ENCODE assay signal across 8 mouse cellular contexts in genomic region chr19:10297041-10297503, GRCm38 (mm10). TPM values are rescaled to one million over a fixed set of nuclear protein-coding genes. Genes with fewer than 3 reads are reported as not detected.
A peak's percentile ranks its signal among the peaks of the same experiment; 100 is the strongest.
DNase-seq lines count a peak whose midpoint lies in the region; ATAC-seq and TF ChIP-seq lines count a peak whose summit lies in the region.

No protein-coding gene starts in this region.

- peak overlapping the region; percentile 20 for H3K4me2 ChIP-seq in kidney, embryonic 15.5 days
- peak overlapping the region; percentile 83 for H3K4me2 ChIP-seq in myocyte (ENCODE audit: low read depth)

- H3K9ac ChIP-seq in kidney, embryonic 15.5 days: peak overlapping the region; percentile 23; the same call in 1 of the 2 replicates

- H3K79me2 ChIP-seq in myocyte (ENCODE audit: control insufficient read depth, insufficient read depth): peaks cover 70% of the 10 kb centered on the region

- peak overlapping the region; percentile 87 for H3K27ac ChIP-seq in kidney, embryonic 15.5 days

- 18% methylated on average over 8 of the region's 8 CpGs for WGBS in kidney, embryonic 15.5 days

- peaks cover 74% of the 10 kb centered on the region for H3K4me1 ChIP-seq in kidney, embryonic 15.5 days

- no peaks in the 10 kb centered on the region for H3K36me3 ChIP-seq in kidney, embryonic 15.5 days
- H3K36me3 ChIP-seq in myocyte (ENCODE audit: control insufficient read depth, insufficient read depth): no peaks in the 10 kb centered on the region

- DNase-seq in kidney, postnatal 14 days: no peak
- peak; percentile 47 for DNase-seq in brain, embryonic 14.5 days (ENCODE audit: low read depth)
- DNase-seq in heart, adult 8-10 months (ENCODE audit: low spot score): peak; percentile 70
- DNase-seq in layer of hippocampus, adult 9-11 months: peak; percentile 62
- DNase-seq in cerebellum, postnatal 36 days: no peak

- ATAC-seq in kidney, embryonic 15.5 days (replicated peaks; ENCODE audit: low FRiP score): peak; percentile 61
- ATAC-seq in megakaryocyte-erythroid progenitor cell, adult 5-6 weeks (replicated peaks; ENCODE audit: low FRiP score, low TSS enrichment, poor library complexity, severe bottlenecking): no peak

- no peak overlapping the region for H3K4me3 ChIP-seq in kidney, embryonic 15.5 days (replicated peaks)
- no peak overlapping the region for H3K4me3 ChIP-seq in myocyte

- H3K9me3 ChIP-seq in kidney, embryonic 15.5 days (replicated peaks): no peaks in the 10 kb centered on the region

- no peak for TF ChIP-seq CTCF in brain, embryonic 14.5 days (IDR thresholded peaks at IDR 0.05; ENCODE audit: borderline replicate concordance, extremely low read depth, insufficient read depth, insufficient read length)

- TF ChIP-seq POLR2A in brain, embryonic 14.5 days (IDR thresholded peaks at IDR 0.05; ENCODE audit: borderline replicate concordance, extremely low read depth, insufficient read depth, insufficient read length, poor library complexity, severe bottlenecking): no peak
- peak; percentile 74 for TF ChIP-seq POLR2A in myocyte (IDR thresholded peaks at IDR 0.05; ENCODE audit: insufficient read length, low read depth)

- no peaks in the 10 kb centered on the region for H3K27me3 ChIP-seq in kidney, embryonic 15.5 days
- H3K27me3 ChIP-seq in myocyte (ENCODE audit: control insufficient read depth, insufficient read depth, insufficient read length): no peaks in the 10 kb centered on the region

- peak overlapping the region; percentile 4 for H3ac ChIP-seq in myocyte (ENCODE audit: control insufficient read depth, insufficient read length)

TF ChIP-seq in myocyte, 11 proteins besides CTCF, POLR2A, EP300 and RAD21:
- TF ChIP-seq POLR2AphosphoS2 (IDR thresholded peaks at IDR 0.05; ENCODE audit: insufficient read length, low read depth): peak; percentile 77
- TF ChIP-seq CEBPB (IDR thresholded peaks at IDR 0.05; ENCODE audit: insufficient read depth, poor library complexity, severe bottlenecking): peak; percentile 69
- TF ChIP-seq MAX (IDR thresholded peaks at IDR 0.05; ENCODE audit: low read depth): no peak
- peak in 1 of 3 experiments; percentile 35 for TF ChIP-seq MYOG (IDR thresholded peaks at IDR 0.05; ENCODE audit: control insufficient read depth in 1 of 3, insufficient read depth in 1 of 3, insufficient read length in 2 of 3, low read depth in 2 of 3)
- no peak for TF ChIP-seq TCF12 (IDR thresholded peaks at IDR 0.05; ENCODE audit: insufficient read depth, poor library complexity, severe bottlenecking)
- no peak for TF ChIP-seq E2F4 (IDR thresholded peaks at IDR 0.05; ENCODE audit: insufficient read depth)
- no peak for TF ChIP-seq USF1 (IDR thresholded peaks at IDR 0.05; ENCODE audit: low read depth)
- TF ChIP-seq MYOD1 (IDR thresholded peaks at IDR 0.05; ENCODE audit: control insufficient read depth in 1 of 3, insufficient read length in 2 of 3, low read depth in 2 of 3): peak in 1 of 3 experiments; percentile 17
- TF ChIP-seq REST (IDR thresholded peaks at IDR 0.05; ENCODE audit: insufficient read depth, insufficient read length): no peak
- TF ChIP-seq SRF (IDR thresholded peaks at IDR 0.05; ENCODE audit: control insufficient read depth, insufficient read length, low read depth): peak; percentile 10
- no peak for TF ChIP-seq TCF3 (IDR thresholded peaks at IDR 0.05; ENCODE audit: insufficient read length, low read depth)
TF ChIP-seq in myocyte: peak in this region for 5.

RNA-seq across cellular contexts. Expression of gene Dagla, which starts 7.6 kb away (rescaled TPM):
- 3.1 and 3.7 TPM in 2 replicates for polyA plus RNA-seq in kidney, embryonic 15.5 days (2015; fragmentation: Nextera tagmentation; extraction: Ambion mirVana)
- 20.2 and 24.8 TPM in 2 replicates for polyA plus RNA-seq in brain, embryonic 14.5 days (2012; rRNA removed)
- total RNA-seq in heart, adult 8-10 months (2022): 1 to 10 TPM; 2.8 to 3.7 (median 3.1) TPM
- 9.6 TPM for polyA plus RNA-seq in myocyte (2012; fragmentation: generic; extraction: Trizol)
- total RNA-seq in megakaryocyte-erythroid progenitor cell, adult 5-6 weeks (2014; fragmentation: Nextera tagmentation): not detected in 2 replicates
- not detected in 2 replicates for total RNA-seq in megakaryocyte-erythroid progenitor cell, adult 5-6 weeks (2017)

RNA-seq across cellular contexts. Expression of gene Myrf, which starts 56.5 kb away (rescaled TPM):
- polyA plus RNA-seq in kidney, embryonic 15.5 days (2015; fragmentation: Nextera tagmentation; extraction: Ambion mirVana): 3.3 and 4.2 TPM in 2 replicates
- 1.4 and 2.4 TPM in 2 replicates for polyA plus RNA-seq in brain, embryonic 14.5 days (2012; rRNA removed)
- total RNA-seq in heart, adult 8-10 months (2022): 1 to 10 TPM; 4.1 to 8.0 (median 7.2) TPM
- 1.5 TPM for polyA plus RNA-seq in myocyte (2012; fragmentation: generic; extraction: Trizol)
- not detected in 2 replicates for total RNA-seq in megakaryocyte-erythroid progenitor cell, adult 5-6 weeks (2014; fragmentation: Nextera tagmentation)
- total RNA-seq in megakaryocyte-erythroid progenitor cell, adult 5-6 weeks (2017): not detected in 2 replicates

Comparison
In these comparisons a context has a peak if more than half of its experiments do, and no peak if none do; other contexts are left out.
1. DNase-seq: peak in brain, embryonic 14.5 days (single experiment), heart, adult 8-10 months (single experiment) and layer of hippocampus, adult 9-11 months (single experiment); none in kidney, postnatal 14 days (single experiment) and cerebellum, postnatal 36 days (0 of 2).